Mouse (Mus musculus) cerebellum, adult 2 months (tissue): Measurements from ENCODE around the gene Lad1.

Experiments used
- CTCF ChIP-seq: fragments of 200-500 bp; IDR thresholded peaks from 2 replicates; pipeline ENCODE4 v1.5.1; 2011; ENCODE audit warnings: low read depth, mild to moderate bottlenecking, control low read depth, low read length, moderate library complexity, borderline replicate concordance; ENCODE audit not compliant: insufficient read depth
- POLR2A ChIP-seq: fragments of 200-500 bp; IDR thresholded peaks from 2 replicates; pipeline ENCODE4 v1.6.1; 2011; ENCODE audit warnings: low read length, control low read depth, borderline replicate concordance; ENCODE audit not compliant: insufficient read depth

- TF ChIP-seq POLR2A (no peak), CTCF (no peak)
Observed at GRCm38 (mm10) chr1:135858533-135858932, 40.1 kb downstream of the Lad1 start.
